Mouse (Mus musculus) olfactory bulb, adult 2 months (tissue): Measurements from ENCODE around the gene Arhgap8.

ENCODE experiments used
- CTCF ChIP-seq: fragments of 200-500 bp; IDR thresholded peaks from 2 replicates; pipeline ENCODE4 v1.5.1; 2012; ENCODE audit warnings: low read depth, mild to moderate bottlenecking, low read length, moderate library complexity; ENCODE audit not compliant: insufficient read depth
- POLR2A ChIP-seq: fragments of 200-500 bp; IDR thresholded peaks from 2 replicates; pipeline ENCODE4 v1.6.1; 2012; ENCODE audit warnings: mild to moderate bottlenecking, low read depth, low read length, moderate library complexity; ENCODE audit not compliant: insufficient read depth

- no peak for TF ChIP-seq POLR2A
- no peak for TF ChIP-seq CTCF
Measured at GRCm38 (mm10) chr15:84702391-84703345, 17.2 kb upstream of the Arhgap8 start.
